Mouse (Mus musculus) hindbrain, embryonic 15.5 days (tissue): ENCODE measurements around the gene Cwf19l2. TPM values are rescaled to one million over a fixed set of nuclear protein-coding genes. Genes with fewer than 3 reads are reported as not detected.
"Not testable (repeated sequence)": the region's sequence is repeated elsewhere in the genome, so short reads cannot be mapped to it uniquely, and the experiment has no call there.

Experiments used
- ATAC-seq: fragments of 200-750 bp; cut with Nextera tagmentation; 2 replicates; pipeline ENCODE4 v1.8.0; 2017; ENCODE audit warnings: low read depth, moderate number of reproducible peaks, moderate TSS enrichment; ENCODE audit not compliant: low FRiP score
- H3K27ac ChIP-seq: fragments of 300-500 bp; sonication (generic); replicated peaks from 2 replicates; pipeline ENCODE4 v1.5.1; 2015; ENCODE audit warnings: mild to moderate bottlenecking, inconsistent platforms
- H3K27me3 ChIP-seq: fragments of 300-500 bp; sonication (generic); 2 replicates; pipeline ENCODE4 v1.6.1; 2015; ENCODE audit warnings: control low read depth, inconsistent platforms
- H3K36me3 ChIP-seq: fragments of 300-500 bp; sonication (generic); 2 replicates; pipeline ENCODE4 v1.6.1; 2015; ENCODE audit warnings: control low read depth, inconsistent platforms
- H3K4me1 ChIP-seq: fragments of 300-500 bp; sonication (generic); replicated peaks from 2 replicates; pipeline ENCODE4 v1.6.1; 2015; ENCODE audit warnings: control low read depth, inconsistent platforms
- H3K4me2 ChIP-seq: fragments of 300-500 bp; sonication (generic); 2 replicates; pipeline ENCODE4 v1.6.1; 2015; ENCODE audit warnings: moderate library complexity, mild to moderate bottlenecking, inconsistent platforms
- H3K4me3 ChIP-seq: fragments of 300-500 bp; sonication (generic); 2 replicates; pipeline ENCODE4 v1.5.1; 2015; ENCODE audit warnings: mild to moderate bottlenecking, inconsistent platforms
- H3K9ac ChIP-seq: fragments of 300-500 bp; sonication (generic); 2 replicates; pipeline ENCODE4 v1.6.1; 2015; ENCODE audit warnings: inconsistent platforms
- H3K9me3 ChIP-seq: fragments of 300-500 bp; sonication (generic); 2 replicates; pipeline ENCODE4 v1.6.1; 2016; ENCODE audit warnings: control low read depth, inconsistent platforms
- WGBS: fragments of 180-500 bp; shearing (Covaris S2); methylation state at CpG from one replicate; pipeline ENCODE4 v1.1.7; 2015; 5-methylcytosine and 5-hydroxymethylcytosine counted together
- polyA plus RNA-seq: library from polyadenylated mRNA; unstranded; fragments of >200 nt; fragmentation: Nextera tagmentation; extraction: Ambion mirVana; gene quantifications from 2 replicates; pipeline ENCODE4 v1.2.1, GENCODE M21; 2015

Gene Cwf19l2
- polyA plus RNA-seq, result 9.8 and 11.1 TPM in 2 replicates

GRCm38 (mm10) chr9:3403251-3404208, at the start of gene Cwf19l2:
TSS of gene Cwf19l2 (plus strand) at chr9:3403592.
- Histone ChIP-seq H3K4me1 (peaks cover 19% of the 10 kb centered on the region; the same call in 1 of the 2 replicates), H3K9me3 (no peaks in the 10 kb centered on the region), H3K4me3 (peak within 1 kb of the TSS; percentile 71), H3K27ac (peak within 1 kb of the TSS; percentile 73), H3K36me3 (no peaks in the 10 kb centered on the region), H3K27me3 (no peaks in the 10 kb centered on the region), H3K9ac (peak within 1 kb of the TSS; percentile 67), H3K4me2 (peak within 1 kb of the TSS; percentile 77)
- under 1% methylated on average over 28 of the region's 28 CpGs for WGBS
- peak; percentile 95 for ATAC-seq

- H3K4me1 ChIP-seq, H3K27ac ChIP-seq, H3K9me3 ChIP-seq, H3K9ac ChIP-seq, H3K4me3 ChIP-seq, ATAC-seq, H3K4me2 ChIP-seq, H3K27me3 ChIP-seq: not testable (repeated sequence)
- peaks cover 29% of the 10 kb centered on the region for H3K36me3 ChIP-seq
- WGBS, result 22% methylated on average over 1 of the region's 1 CpGs
Measured at GRCm38 (mm10) chr9:3376323-3376722, 27.1 kb upstream of the Cwf19l2 start.

GRCm38 (mm10) chr9:3404372-3404771, 980 bp downstream of the Cwf19l2 start:
- Histone ChIP-seq H3K4me1 (peaks cover 19% of the 10 kb centered on the region; the same call in 1 of the 2 replicates), H3K36me3 (no peaks in the 10 kb centered on the region), H3K27ac (peak overlapping the region; percentile 73), H3K9me3 (no peaks in the 10 kb centered on the region), H3K27me3 (no peaks in the 10 kb centered on the region), H3K4me2 (peak overlapping the region; percentile 77), H3K9ac (peak overlapping the region; percentile 67), H3K4me3 (peak overlapping the region; percentile 71)
- WGBS, result under 1% methylated on average over 13 of the region's 13 CpGs
- peak; percentile 19; the same call in 1 of the 2 replicates for ATAC-seq

GRCm38 (mm10) chr9:3439555-3440300, 36.3 kb downstream of the Cwf19l2 start:
- not testable (repeated sequence) for H3K27me3 ChIP-seq, H3K9me3 ChIP-seq, H3K4me3 ChIP-seq, H3K27ac ChIP-seq, H3K9ac ChIP-seq, H3K4me2 ChIP-seq, H3K36me3 ChIP-seq, ATAC-seq, H3K4me1 ChIP-seq
- 82% methylated on average over 6 of the region's 6 CpGs for WGBS

- Histone ChIP-seq H3K4me3 (no peak overlapping the region), H3K27ac (no peak overlapping the region), H3K4me1 (no peaks in the 10 kb centered on the region), H3K4me2 (no peak overlapping the region), H3K36me3 (peaks cover 5% of the 10 kb centered on the region; the same call in 1 of the 2 replicates), H3K27me3 (no peaks in the 10 kb centered on the region), H3K9ac (no peak overlapping the region), H3K9me3 (no peaks in the 10 kb centered on the region)
- ATAC-seq, result no peak
Measured at GRCm38 (mm10) chr9:3471897-3472296, 68.5 kb downstream of the Cwf19l2 start.

GRCm38 (mm10) chr9:3518645-3519044, 115.3 kb downstream of the Cwf19l2 start:
- no peak overlapping the region for H3K9ac ChIP-seq
- H3K4me1 ChIP-seq, result no peaks in the 10 kb centered on the region
- 87% methylated on average over 1 of the region's 1 CpGs for WGBS
- no peak overlapping the region for H3K4me3 ChIP-seq
- ATAC-seq, result no peak
- no peaks in the 10 kb centered on the region for H3K27me3 ChIP-seq
- no peak overlapping the region for H3K4me2 ChIP-seq
- H3K9me3 ChIP-seq, result no peaks in the 10 kb centered on the region
- H3K36me3 ChIP-seq, result no peaks in the 10 kb centered on the region
- no peak overlapping the region for H3K27ac ChIP-seq

- Histone ChIP-seq H3K27me3 (no peaks in the 10 kb centered on the region), H3K9me3 (no peaks in the 10 kb centered on the region), H3K4me1 (no peaks in the 10 kb centered on the region), H3K4me2 (no peak overlapping the region), H3K4me3 (no peak overlapping the region), H3K36me3 (no peaks in the 10 kb centered on the region), H3K27ac (no peak overlapping the region), H3K9ac (no peak overlapping the region)
- WGBS, result 90% methylated on average over 1 of the region's 1 CpGs
- ATAC-seq, result no peak
Measured at GRCm38 (mm10) chr9:3519178-3519577, 115.8 kb downstream of the Cwf19l2 start.

GRCm38 (mm10) chr9:3521031-3521430, 117.6 kb downstream of the Cwf19l2 start:
- Histone ChIP-seq H3K27ac (no peak overlapping the region), H3K4me3 (no peak overlapping the region), H3K9ac (no peak overlapping the region), H3K27me3 (no peaks in the 10 kb centered on the region), H3K36me3 (no peaks in the 10 kb centered on the region), H3K9me3 (no peaks in the 10 kb centered on the region), H3K4me2 (no peak overlapping the region), H3K4me1 (no peaks in the 10 kb centered on the region)
- WGBS, result 97% methylated on average over 2 of the region's 2 CpGs
- no peak for ATAC-seq

Other genes with a start within 250 kb of the Cwf19l2 start
- gene Alkbh8, start 68.5 kb upstream of the Cwf19l2 start, polyA plus RNA-seq, result 55.2 and 59.4 TPM in 2 replicates
- 4.5 TPM in 2 replicates for gene Gucy1a2, start 129.2 kb downstream of the Cwf19l2 start, polyA plus RNA-seq